Mouse (Mus musculus) T-helper 17 cell (primary cell): Measurements from ENCODE around the gene Gm20425.

Source experiments
- in situ Hi-C, 2 experiments: fragments of 300-600 bp; cut with MboI, MseI; formaldehyde crosslinking; loops; 1 replicate in 1 of 2; 2 replicates in 1 of 2; pipeline ENCODE4 v1.15.1; 2025; ENCODE audit warnings: high pct_unique_total_duplicates in 2 of 2

The Gm20425 gene

GRCm38 (mm10) chr9:103225464-103225863, 4.6 kb downstream of the Gm20425 start:
- in situ Hi-C loops: loop anchor here in 1 of 2 experiments (5.0 kb wide), 1 partner anchor 77 kb away; no protein-coding TSS in a partner anchor

DNA sequence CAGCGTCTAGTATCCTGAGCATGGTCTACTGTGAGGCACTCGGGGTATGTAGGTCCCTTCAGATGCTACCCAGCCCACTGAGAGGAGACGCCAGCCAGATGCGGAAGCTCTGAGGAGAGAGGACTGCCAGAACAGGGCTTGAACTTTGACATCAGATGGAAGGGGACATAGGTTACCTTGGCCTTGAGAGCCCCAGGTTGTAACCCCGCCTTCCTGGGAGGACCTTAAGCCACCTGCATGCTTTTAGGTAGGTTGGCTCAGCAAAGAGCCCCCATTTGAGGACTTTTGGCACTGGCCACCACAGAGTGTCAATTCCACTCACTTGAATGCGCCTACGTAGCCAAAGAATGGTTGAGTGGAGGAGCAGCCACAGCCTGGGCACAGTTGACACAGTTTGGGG, 5.4 kb downstream of the Gm20425 start:
- in situ Hi-C loops: loop anchor here in 1 of 2 experiments (5.0 kb wide), 1 partner anchor 78 kb away; no protein-coding TSS in a partner anchor

- in situ Hi-C loops: no loop called here
Observed at GRCm38 (mm10) chr9:103214281-103214680, 15.8 kb downstream of the Gm20425 start.

DNA sequence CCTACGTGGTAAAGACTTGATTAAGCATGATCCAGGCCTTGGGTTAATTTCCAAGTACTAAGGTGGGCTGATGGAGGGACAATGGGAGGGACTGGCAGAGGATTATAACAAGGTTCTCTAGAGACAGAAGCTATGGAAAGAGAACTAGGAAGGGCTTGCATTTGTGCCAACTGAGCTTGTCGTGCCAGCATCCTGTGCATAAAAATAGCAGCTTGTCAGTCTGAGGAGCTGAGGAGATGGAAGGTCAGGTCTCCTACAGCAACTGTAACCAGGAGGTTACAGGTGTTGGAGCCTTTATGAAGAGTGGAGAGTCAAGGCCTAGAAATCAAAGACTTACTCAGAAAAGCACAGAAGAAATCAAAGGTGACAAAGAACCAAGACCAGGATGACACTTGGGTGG, 16.5 kb downstream of the Gm20425 start:
- in situ Hi-C loops: no loop called here

DNA sequence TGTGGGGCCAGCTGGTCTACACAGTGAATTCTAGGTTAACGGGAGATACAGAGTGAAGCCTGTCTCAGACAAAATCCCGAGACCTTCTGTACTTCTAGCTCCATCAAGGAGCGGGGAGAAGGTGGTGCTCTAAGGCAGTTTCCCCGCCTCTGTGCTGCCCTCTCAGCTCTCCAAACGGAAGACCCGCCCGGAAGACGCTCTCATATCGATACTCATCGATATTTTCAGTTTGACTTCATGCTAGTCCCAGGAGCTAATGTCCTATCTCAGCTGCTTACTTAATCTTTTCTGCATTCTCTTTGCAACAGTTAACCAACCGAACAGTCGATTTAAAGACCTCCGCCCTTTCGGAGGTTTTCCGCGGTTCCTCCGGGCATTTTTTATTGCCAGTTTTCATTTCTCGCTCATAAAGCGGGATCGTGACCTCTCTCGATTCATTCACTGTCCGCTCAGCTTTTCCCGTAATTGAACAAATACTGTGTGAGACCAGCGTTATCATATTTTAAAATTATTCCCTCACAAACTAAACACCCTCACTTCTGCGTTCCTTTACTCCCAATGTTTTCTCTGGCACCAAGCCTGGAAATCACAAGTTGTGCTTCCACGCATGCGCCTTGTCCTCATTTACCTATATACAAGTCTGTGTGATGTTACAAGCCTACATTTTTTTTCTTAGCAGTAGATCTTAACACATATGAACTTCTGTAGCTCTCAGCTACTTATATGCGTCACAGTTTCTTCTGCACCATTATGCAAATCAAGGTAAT, 17.3 kb downstream of the Gm20425 start:
- in situ Hi-C loops: no loop called here

- in situ Hi-C loops: loop anchor here (5.0 to 10.0 kb wide), 2 partner anchors 153 to 786 kb away; no protein-coding TSS in a partner anchor
Observed at GRCm38 (mm10) chr9:103208802-103209423, 21.2 kb downstream of the Gm20425 start.

DNA sequence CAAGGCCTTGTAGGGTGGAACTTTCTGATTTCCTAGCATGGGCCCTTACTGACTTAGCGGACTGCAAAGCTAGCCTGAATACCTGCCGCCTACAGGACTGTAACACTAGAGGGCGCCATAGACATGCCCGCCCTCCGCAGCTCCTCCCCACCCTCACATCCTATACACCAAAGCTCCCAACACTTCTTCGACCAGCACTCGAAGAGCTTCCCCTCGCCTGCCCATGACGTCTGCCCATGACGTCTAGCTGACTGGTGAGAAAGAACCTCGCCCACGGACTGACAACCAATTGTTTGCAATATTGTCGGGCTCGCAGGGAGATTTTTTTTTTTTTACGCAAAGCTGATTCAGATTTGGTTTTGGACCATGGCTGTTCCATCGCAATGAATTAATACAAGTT, 22.3 kb downstream of the Gm20425 start:
- in situ Hi-C loops: loop anchor here (5.0 to 10.0 kb wide), 2 partner anchors 154 to 787 kb away; no protein-coding TSS in a partner anchor

- in situ Hi-C loops: loop anchor here (5.0 to 10.0 kb wide), 2 partner anchors 157 to 789 kb away; no protein-coding TSS in a partner anchor
Observed at GRCm38 (mm10) chr9:103205786-103206185, 24.3 kb downstream of the Gm20425 start.

DNA sequence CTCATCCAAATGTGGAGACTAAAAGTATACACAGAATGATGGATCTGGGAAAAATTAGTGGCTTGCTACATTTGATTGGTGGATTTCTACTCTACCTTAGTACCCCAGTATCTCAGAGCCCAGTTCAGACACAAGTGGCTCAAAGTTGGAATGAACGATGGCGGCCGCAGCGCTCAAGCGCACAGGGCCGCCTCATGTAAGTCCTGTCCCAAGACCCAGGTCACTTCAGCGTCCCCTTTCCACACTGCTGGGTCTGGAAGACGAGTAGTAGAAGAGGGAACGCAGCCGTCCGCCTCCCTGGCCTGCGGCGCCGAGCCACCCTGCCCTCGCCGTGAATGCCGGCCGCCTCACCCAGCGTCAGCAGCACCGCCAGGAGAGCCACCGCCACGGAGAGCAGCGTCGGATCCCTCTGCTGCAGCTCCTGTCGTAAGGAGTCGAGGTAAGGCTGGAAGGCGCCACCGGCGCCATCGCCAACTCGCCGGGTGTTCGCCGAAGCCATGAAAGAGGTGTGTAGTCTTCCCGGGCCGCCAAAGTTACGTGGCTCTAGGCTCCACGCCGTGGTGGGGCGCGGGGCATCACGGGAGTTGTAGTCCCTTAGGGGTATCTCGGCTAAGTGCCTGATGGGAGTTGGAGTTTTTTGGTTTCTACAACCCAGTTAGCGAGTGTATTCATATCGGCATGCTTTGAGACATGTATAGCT, 28.4 kb downstream of the Gm20425 start, which contains the start of gene Srprb:
Gene Srprb (minus strand): TSS at position 577 of the 700 bp plus-strand sequence.
- in situ Hi-C loops: loop anchor here in 1 of 2 experiments (5.0 to 10.0 kb wide), 2 partner anchors 89 to 793 kb away; partner anchors contain the start of gene Rab6b

- in situ Hi-C loops: no loop called here
Observed at GRCm38 (mm10) chr9:103188416-103188815, 41.7 kb downstream of the Gm20425 start.

DNA sequence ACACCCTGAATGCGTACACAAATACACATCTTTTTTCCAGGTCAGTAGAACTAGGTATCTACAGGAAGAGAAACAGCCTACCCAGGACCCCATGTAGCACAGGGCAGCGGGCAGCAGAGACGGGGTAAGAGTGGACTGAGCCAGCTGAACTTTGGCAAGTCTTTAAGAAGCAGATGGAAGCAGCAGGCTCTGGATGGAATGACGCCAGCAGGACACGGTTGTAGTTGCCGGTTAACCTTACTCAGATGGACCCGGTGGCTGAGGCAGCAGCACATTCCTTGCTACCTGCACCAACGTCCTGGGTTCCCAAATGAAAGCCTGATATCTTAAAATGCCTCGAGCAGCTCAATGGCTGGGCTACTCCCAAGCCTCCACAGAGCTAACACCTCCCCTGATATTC, 43.4 kb downstream of the Gm20425 start:
- in situ Hi-C loops: no loop called here

- in situ Hi-C loops: no loop called here
Observed at GRCm38 (mm10) chr9:103185946-103186345, 44.2 kb downstream of the Gm20425 start.

GRCm38 (mm10) chr9:103184855-103185254, 45.3 kb downstream of the Gm20425 start:
- in situ Hi-C loops: loop anchor here in 1 of 2 experiments (5.0 kb wide), 1 partner anchor 93 kb away; no protein-coding TSS in a partner anchor

- in situ Hi-C loops: loop anchor here in 1 of 2 experiments (5.0 kb wide), 1 partner anchor 90 kb away; no protein-coding TSS in a partner anchor
Observed at GRCm38 (mm10) chr9:103181886-103182285, 48.2 kb downstream of the Gm20425 start.

DNA sequence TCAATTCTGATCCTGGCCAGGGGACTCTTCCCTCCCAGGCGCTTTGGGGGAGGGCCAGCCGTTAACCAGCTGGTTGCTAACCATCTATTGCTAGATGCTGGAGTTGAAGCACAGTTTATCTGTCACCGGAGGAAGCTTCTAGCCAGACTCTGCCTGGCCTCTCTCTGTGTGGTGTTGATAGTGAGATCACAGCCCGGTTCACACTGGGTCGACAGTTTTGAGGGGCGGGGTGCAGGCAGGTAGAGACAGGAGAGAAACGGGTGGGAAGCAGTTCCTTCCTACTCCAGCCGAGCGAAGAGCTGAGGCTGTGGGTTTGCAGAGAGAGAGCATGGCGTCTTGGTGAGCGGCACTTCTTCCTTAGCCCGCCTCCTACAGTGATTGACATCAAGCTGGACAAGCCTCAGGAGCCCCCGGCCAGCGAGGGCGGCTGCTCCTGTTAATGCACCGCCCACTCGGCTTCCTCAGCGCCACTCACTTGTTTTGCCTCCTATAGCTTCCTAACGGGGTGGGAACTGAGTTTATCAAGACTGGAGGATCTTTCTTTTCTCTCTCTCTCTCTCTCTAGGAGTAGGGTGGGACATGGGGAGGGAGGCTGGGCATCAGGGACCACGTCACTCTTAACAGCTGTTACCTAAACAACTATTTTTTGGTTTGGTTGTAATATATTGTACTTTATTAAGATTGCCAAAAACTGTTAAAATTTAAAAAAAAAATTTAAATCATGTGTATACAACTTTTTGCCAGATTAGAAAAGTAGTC, 49.1 kb downstream of the Gm20425 start:
- in situ Hi-C loops: loop anchor here in 1 of 2 experiments (5.0 kb wide), 1 partner anchor 89 kb away; no protein-coding TSS in a partner anchor

GRCm38 (mm10) chr9:103180303-103180702, 49.8 kb downstream of the Gm20425 start:
- in situ Hi-C loops: loop anchor here in 1 of 2 experiments (5.0 kb wide), 1 partner anchor 88 kb away; no protein-coding TSS in a partner anchor

GRCm38 (mm10) chr9:103175692-103176091, 54.4 kb downstream of the Gm20425 start:
- in situ Hi-C loops: no loop called here

- in situ Hi-C loops: no loop called here
Observed at GRCm38 (mm10) chr9:103174771-103175519, 55.2 kb downstream of the Gm20425 start.

- in situ Hi-C loops: no loop called here
Observed at GRCm38 (mm10) chr9:103168771-103169170, 61.3 kb downstream of the Gm20425 start.

DNA sequence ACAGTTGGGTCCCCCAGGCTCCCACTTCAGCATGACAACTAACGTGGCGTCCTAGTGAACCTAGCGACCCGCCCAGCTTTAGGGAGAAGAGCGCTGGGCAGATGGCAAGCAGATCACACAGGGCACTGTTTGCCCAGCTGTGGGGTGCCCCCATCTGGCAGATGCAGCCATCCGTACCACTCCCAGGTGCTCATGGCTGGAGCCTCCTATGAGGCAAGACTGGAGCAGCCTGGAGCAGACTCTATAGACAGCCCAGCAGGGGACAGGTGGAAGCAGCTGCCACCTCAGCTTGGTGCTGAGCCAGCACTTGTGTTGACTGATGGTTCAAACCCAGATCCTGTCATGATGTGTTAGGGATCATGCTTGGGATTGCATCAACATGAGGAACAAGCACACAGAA, 62.1 kb downstream of the Gm20425 start:
- in situ Hi-C loops: no loop called here
